Mouse (Mus musculus) gastrocnemius, postnatal 14 days (tissue): ENCODE data around the gene Rsbn1l. TPM values are rescaled to one million over a fixed set of nuclear protein-coding genes. Genes with fewer than 3 reads are reported as not detected.

Experiments used
- DNase-seq: peaks from one replicate; pipeline ENCODE4 v3.0.0; 2021; ENCODE audit warnings: mixed read lengths
- intact Hi-C: fragments of 180-260 bp; cut with DNase I; formaldehyde crosslinking; loops from one replicate; pipeline ENCODE4 v1.15.1; 2025; ENCODE audit warnings: low total_unique reads
- total RNA-seq, 2 experiments: library from RNA; stranded (reverse); gene quantifications; 2 replicates each; pipeline ENCODE4 v1.2.3; 2021

Rsbn1l gene
- total RNA-seq, 2 experiments from 2014 or later: 6.8 to 7.2 TPM

DNA sequence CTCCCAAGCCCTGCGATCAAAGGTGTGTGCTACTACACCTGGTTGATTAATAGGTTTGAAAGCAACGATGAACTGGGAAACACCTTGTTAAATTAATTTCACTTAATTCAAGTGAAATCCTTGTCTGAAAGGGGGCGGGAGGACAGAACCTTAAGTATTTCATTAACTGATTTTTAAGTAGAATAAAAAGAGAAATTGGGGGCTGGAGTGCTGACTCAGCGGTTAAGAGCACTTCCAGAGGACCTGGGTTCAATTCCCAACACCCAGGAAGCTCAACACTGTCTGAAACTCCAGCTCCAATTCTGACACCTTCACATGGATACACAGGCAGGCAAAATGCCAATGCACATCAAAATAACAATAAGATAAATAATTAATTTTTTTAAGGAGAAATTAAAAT, 37.2 kb downstream of the Rsbn1l start:
- intact Hi-C loops: loop anchor here (10.0 kb wide), 1 partner anchor 46 kb away; no protein-coding TSS in a partner anchor
- DNase-seq: no peak

DNA sequence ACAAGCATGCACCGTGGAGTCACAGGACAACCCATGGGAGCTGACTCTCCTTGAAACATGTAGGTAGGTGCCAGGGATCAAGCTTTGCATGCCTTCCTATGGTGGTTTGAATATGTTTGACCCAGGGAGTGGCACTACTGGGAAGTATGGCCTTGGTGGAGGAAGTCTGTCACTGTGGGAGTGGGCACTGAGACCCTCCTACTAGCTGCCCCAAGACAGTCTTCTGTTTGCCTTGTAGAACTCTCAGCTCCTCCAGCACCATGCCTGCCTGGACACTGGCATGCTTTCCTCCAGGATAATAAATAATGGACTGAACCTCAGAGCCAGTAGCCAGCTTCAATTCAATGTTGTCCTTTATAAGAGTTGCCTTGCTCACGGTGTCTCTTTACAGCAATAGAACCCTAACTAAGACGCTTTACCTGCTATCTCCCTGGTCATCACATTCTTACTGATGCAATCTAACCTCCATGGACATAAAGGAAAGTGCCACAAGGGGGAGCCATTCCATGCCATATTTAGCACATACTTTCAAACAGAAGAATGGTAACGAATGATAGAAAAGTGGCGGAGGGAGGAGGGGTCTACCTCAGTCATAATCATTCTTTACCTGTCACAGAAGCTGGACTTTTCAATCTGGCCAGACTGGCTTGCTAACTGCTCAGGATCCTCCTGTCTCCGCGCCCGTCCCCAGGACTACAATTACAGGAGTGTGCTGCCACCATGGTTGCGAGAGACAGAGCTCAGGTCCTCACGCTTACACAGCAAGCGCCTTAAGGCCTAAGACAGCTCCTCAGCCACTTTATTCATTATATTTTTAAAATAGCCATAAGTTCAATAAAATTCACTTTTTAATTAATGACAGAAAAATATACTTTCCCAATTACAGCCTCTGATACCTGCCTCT, 42.6 kb downstream of the Rsbn1l start:
- DNase-seq: peak; percentile 40
- intact Hi-C loops: loop anchor here (10.0 kb wide), 1 partner anchor 51 kb away; no protein-coding TSS in a partner anchor

DNA sequence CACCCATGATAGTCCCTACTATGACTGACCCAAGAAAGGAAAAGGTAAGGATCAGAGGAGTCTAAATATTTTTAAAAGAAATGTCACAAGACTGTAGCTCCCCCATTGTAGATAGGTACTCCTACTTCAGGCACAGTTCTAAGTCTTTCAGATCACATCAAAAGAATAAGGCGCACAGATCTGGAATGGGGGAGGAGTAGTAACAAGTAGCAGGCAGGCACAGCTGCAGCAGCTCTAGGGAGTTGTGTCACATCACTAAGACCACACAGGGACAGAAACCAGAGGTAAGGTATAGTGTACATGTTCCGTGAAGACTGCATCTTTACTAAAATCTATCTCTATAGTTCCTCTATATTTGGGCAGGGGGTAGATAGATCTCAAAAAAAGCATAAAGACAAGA, 44.5 kb downstream of the Rsbn1l start:
- intact Hi-C loops: loop anchor here (10.0 kb wide), 1 partner anchor 53 kb away; no protein-coding TSS in a partner anchor
- no peak for DNase-seq

DNA sequence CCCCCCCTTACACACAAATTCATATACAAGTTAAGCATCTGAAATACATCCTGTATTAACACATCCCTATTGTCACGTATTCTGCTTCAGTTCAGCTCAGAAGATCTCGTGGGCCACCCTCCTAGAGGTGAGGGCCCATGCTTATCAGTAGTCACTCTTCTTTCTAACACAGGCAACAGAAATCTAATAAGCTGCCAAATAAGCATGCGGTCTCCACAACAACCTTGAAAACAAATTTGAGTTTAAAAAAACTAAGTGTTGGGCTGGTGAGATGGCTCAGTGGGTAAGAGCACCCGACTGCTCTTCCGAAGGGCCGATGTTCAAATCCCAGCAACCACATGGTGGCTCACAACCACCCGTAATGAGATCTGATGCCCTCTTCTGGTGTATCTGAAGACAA, 50.0 kb downstream of the Rsbn1l start:
- intact Hi-C loops: no loop called here
- DNase-seq: no peak

DNA sequence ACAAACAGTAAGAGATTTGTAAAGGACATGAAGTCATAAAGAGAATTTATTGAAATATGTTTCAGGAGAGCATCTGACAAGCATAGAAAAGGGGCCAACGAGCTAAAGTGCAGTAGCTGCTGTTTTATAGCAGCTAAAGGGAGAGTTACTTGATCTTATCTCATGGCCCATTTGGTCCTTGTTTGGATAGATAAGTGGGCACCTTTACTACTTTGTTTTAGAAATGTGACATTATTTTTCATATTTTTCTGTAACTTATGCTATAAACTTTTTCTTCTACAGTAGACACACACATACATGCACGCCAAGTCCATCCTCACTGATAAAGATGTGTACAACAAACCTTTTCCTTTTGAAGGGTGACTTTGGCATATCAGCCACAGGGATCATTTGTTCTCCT, 50.8 kb downstream of the Rsbn1l start:
- DNase-seq: no peak
- intact Hi-C loops: no loop called here

DNA sequence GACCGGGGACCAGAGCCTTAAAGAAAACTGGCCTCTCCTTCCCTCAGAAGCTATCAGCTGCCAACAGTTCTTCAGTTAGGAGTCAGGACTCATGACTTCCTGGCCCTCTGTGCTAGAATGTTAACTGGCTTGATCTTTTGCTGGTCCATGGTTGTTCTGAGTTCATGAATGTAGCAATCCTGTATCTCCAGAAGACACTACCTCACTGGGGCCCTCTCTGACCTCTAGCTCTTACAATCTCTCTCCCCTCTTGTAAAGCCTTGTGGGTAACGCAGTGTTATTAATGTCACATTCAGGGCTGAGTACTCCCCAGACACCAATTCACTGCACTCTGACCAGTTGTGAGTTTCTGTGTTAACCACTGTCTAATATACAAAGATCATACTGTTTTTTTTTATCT, 51.6 kb downstream of the Rsbn1l start:
- intact Hi-C loops: no loop called here
- DNase-seq: no peak

DNA sequence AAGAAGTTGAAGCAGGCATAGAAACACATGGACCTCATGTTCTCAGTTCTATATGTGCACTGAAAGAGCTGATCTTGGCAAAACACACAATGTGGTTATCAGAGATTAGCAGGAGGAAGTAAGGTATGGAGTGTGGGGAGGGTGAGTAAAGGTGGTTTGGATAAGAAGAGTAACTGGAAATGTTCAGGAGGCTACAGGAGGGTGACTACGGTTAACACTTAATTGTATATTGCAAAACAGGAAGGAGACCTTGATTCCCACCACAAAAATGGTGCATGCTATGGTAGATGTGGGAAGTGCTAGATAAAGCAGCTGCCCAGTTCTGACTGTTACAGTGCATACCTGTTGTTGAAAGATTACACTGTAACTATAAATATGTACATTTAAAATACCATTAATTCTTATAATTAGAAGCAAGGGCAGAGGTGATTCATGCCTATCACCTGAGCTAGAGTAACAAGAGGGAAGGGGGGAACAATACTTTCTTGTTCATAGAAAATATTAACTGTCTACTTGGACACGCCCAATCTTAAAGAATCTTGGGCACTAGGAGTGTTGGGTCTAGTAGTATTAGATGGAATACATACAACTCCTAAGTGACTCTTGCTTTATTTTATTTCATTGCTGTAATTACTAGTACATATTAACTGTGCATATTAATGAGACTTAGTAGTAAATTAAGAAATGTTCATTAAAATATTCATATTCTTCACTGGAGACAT, 58.6 kb downstream of the Rsbn1l start:
- intact Hi-C loops: no loop called here
- DNase-seq: no peak

DNA sequence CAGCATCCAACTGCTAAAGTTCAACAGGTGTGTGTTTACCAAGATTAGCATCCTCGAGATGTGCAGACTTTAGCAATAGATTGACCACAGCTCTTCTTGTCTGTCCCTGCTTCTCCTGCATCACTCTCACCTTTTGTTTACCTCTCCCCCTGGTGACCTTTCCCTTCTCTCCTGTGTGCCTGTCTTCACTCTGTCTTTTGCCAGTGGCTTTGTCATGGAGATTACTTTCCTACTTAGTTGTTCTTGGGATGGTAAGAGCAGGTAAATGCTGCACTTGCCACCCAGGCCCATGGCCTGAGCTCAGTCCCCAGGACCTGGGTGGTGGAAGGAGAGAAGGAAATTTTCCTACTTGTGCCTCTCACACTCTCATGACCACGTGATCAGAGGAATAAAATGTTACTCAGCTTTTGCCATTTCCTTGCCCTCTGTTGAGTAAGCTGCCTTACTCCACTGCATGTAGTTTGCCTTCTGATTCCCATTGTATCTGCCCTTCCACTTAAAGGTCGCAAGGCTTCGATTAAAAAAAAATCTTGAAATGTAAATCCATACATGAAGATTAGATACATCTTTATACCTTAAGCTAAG, 72.1 kb downstream of the Rsbn1l start:
- DNase-seq: no peak
- intact Hi-C loops: no loop called here

DNA sequence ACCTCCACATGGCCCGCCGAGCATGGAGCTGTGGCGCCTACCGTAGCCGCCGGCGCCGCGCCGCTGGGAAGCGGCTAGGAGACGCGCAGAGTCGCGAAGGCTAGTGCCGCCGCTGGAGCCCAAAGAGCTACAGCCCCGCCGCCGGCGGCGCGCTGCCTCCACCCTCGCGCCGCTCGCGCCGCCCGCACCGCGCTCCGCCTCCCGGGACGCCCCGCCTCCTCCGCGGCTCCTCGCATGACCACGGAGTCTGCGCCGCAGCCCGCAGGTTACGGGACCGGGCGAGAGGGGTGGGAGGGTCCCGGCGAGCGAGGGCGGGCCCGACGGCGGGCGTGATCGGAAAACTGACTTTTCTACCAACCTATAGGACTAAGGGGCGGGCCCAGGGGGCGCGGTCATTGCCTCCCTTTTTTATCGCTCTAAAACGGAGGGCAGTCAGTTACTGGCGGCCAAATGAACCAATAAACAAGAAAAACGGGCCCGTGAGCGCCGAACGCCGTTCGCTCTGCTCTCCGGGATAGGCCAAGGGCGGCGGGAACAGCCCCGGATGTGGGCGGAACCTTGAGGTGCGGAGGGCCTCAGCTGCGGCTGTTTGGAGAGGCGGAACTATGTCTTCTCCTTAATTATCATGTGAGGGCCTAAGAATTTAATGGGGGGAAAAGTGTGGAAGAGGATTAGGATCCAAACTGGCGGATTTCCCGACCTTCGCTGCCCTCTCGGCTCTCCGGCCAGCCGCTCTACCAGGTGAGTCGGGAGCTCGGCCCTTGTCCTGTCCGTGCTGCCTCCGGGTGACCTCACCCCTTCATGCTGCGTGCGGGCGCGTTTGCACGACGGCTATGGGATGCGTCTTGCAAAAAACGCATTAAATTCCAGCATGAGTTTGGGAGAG, 74.0 kb downstream of the Rsbn1l start, which contains the start of the genes Phtf2 and Tmem60:
Phtf2 (minus strand) TSS at position 210 of the 886 bp plus-strand sequence.
Tmem60 (plus strand) TSS at position 277 of the 886 bp plus-strand sequence.
- DNase-seq: peak; percentile 100
- intact Hi-C loops: no loop called here

DNA sequence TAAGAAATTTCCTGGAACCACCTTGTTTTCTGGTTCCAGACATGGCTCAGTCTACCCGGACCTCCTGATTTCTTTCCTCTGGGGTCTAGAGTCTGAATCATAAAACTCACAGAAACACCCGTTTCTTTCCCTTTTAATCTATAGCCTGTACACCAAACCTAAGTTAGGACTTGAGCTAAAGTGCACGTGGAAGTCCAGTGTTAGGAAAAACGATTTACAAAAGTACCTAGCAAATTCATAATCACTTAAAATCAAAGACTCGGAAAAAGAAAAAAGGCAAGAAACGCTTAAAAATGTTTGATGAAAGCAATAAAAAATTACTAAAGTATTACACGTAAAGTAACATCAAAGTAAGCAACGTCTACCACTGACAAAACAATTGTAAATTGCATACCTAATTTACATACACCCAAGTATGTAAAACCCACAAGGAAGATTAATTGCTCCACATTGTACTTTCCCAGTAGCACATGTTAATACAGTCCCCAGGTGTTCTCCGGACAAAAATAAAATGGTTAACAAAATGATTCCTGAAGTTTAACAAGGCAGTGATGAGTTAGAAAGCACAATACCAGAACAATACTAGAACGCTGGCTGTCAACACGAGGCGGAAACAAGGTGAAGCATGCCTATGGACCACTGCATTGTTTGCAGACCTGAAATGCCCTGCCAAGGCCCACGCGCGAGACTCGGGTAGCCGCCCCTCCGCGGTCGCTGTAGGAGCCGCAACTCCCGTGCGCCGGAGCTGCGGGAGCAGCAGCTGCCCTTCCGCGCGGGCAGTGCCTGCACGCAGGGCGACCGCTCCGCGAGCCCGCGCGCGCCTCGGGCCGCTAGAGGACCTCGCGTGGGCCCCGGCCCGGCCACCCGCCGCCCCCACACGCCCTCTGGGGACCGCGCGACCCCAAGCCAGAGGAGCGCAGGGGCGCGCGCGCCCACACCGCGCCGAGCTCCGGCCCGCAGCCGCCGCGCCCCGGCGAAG, 75.1 kb downstream of the Rsbn1l start:
- DNase-seq: peak; percentile 64
- intact Hi-C loops: no loop called here

DNA sequence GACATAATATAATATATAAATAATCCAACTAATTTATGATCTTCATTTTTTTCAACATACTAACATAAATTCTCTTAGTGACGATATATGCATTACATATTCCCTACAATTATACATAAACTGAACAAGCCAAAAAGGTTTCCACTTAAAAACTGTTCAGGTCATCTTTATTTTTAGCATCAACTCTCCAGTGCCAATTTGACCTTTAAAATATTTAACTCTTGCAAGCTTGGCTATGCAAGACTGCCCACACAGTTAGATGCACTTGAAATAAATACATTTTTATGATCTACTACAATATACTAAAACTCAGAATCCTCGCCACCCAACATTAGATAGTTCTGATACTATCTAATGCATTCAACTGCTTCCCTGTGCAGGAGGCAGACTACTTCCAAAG, 75.8 kb downstream of the Rsbn1l start:
- intact Hi-C loops: no loop called here
- no peak for DNase-seq

DNA sequence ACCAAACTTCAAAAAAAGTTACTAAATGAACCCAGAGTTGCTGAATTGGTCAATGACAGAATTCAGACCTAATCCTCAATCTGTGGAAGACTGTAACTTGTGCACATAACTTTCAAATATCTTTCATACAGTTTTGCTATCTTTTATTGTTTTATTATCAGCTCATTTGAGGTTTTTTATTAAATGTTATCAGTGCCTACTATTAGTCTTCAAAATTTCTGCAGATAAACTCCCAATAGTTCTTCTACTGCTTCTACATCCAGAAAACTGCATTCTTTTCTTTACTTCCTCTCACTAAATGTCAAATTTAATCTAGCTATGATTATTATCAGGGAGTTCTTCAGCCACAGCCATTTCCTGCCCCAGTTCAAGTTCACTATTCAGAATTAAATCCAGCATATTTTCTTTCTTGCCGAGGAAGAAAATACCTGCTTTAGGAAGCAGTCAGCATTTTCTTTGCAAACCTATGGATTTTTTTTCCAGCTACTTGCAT, 79.2 kb downstream of the Rsbn1l start:
- DNase-seq: no peak
- intact Hi-C loops: no loop called here

DNA sequence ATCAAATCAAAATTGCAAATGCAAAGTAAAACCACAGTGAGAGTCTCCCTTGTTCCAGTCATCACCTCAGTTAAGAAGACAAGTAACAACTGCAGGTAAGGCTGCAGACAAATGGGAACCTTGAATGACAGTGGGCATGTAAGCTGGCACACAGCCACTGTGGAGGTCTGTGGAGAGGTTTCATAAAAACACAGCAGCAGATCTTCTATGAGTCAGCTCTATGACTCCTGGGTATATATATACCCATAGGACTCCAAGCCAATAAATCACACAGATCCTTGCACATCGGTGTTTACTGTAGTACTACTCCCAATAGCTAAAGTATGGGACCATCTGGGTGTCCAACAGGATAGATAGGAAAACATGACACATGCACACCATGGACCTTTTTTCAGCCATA, 83.1 kb downstream of the Rsbn1l start:
- intact Hi-C loops: no loop called here
- no peak for DNase-seq

DNA sequence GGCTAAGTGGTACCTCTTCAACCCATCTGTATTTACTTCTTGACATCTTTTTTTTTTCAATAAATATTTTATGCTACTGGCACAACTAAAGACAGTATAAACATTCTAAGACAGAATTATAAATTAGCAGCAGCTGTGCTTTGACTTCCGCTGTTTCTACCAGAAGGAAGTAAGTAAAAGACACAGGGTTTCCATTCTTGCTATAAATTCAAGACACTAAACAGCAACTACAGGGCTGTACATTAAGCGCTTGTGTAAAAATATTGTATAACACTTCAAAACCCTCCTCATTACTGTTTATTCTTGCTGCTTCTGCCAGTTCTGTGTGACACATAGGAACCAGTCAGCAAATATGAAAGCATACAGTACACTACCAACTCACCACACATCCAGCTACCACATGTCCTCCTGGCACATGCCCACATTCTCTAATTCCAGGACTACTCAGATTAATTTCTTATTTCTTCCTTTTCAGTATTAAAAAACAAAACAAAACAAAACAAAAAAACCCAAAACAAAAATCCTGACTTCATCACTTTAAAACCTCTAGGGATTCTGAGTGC, 90.9 kb downstream of the Rsbn1l start:
- no peak for DNase-seq
- intact Hi-C loops: no loop called here

DNA sequence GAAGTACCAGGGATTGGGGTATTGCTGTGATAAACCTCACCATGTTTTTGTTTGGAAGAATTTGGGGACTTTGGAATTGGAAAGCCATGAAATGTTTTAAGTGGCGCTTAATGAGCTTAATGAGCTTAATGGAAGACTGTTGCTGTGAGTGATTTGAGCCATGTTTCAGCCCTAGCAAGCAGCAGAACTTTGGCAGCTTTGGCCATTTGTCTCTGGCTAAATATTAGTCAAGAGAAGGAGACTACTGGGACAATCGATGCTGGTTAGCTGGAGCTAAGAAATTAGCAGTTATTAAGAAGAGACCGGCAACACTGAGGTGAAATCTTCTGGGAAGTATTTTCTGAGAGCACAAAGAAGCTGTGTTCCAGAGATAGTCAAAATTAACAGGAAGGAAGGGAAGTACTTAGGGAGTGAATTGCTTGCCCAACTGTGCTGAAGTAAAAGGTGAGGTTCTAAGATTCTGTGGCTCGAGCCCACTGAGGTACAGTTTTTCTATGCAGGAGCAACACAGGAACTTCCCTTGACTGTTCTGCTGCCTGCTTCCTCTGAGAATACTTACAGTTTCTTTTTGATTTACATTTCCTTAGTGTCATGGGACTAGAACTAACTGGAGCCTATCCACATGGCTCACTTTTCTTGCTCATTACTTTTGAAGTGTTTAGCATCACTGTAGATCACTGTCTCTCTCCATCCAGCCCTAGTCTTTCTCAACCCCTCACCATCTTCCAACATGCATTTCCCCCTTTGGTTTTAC, 91.8 kb downstream of the Rsbn1l start:
- intact Hi-C loops: no loop called here
- no peak for DNase-seq

DNA sequence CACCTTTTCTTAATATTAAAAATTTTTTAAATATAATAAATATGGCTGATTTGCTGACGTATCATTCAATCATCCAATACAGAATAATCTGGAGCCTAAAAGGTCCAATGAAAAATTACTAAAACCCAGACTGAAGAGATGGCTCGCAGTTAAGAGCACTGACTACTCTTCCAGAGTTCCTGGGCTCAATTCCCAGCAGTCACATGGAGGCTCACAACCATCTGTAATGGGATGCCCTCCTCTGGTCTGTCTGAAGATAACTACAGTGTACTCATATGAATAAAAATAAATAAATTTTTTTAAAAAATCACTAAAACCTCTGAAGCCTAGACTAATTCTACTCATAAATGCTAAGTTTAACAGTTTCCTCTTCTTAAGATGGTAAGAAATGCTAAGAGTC, 94.3 kb downstream of the Rsbn1l start:
- intact Hi-C loops: no loop called here
- peak; percentile 10 for DNase-seq

DNA sequence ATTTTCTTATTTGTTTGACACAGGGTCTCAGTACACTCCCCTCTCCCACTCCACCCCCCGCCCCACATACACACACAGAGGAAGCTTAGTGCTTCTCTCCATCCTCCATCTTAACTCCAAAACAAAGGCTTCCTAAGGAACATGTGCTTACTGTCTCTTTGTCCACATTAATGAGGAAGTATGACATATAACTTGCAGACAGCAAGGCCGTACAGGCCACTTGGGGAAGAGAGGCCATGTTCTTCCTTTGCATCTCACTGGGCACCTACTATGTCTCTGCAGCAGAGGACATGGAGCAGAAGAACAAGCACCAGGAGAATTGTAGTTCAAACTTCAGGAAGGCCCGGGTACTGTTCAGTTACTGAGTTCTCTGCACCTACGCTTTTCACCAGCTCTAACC, 95.6 kb downstream of the Rsbn1l start:
- intact Hi-C loops: no loop called here
- no peak for DNase-seq
